Mouse (Mus musculus): ENCODE measurements around the gene Paox.

DNA sequence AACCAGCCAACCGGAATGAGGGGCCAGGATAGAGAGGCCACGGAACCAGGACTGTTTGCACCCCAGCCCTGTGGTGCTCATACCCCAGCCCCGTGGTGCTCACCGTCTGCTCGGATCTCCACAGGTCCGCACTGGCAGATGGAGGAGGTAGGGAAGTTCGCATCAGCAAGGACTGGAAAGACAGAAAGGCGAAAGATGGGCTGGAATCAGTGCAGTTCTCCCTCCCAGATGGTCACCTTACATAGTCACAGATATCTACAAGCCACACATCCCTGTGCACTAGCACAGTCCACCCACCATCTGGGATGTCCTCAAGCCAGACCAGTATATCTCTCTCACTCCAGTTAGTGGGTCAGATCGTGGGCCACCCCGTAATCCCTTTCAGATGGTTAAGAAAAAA lies 14.1 kb upstream of the Paox start:
- no peak for TF ChIP-seq POLR2A (IDR thresholded peaks at IDR 0.05; ENCODE audit: borderline replicate concordance, control insufficient read depth, low read depth, low read length)
- no peak for TF ChIP-seq CTCF (IDR thresholded peaks at IDR 0.05; ENCODE audit: control insufficient read depth, insufficient read depth, low read length)

All from bone marrow, adult 2 months (tissue).